Mouse (Mus musculus) inflammation-experienced regulatory T-cells, adult 6 months (primary cell): Measurements from ENCODE around the gene Tmem208. TPM values are rescaled to one million over a fixed set of nuclear protein-coding genes. Genes with fewer than 3 reads are reported as not detected.
"Not testable (repeated sequence)": the region's sequence is repeated elsewhere in the genome, so short reads cannot be mapped to it uniquely, and the experiment has no call there.

Experiments used
- ATAC-seq: one replicate; pipeline ENCODE4 v1.8.0; 2017
- polyA plus RNA-seq, 3 experiments: library from polyadenylated mRNA; unstranded; fragments of 100-300 nt; shearing (Covaris generic); gene quantifications; one replicate each; pipeline ENCODE4 v1.2.1; 2017

Gene Tmem208
- 100 to 1,000 TPM; 136 to 151 (median 144) TPM for polyA plus RNA-seq

DNA sequence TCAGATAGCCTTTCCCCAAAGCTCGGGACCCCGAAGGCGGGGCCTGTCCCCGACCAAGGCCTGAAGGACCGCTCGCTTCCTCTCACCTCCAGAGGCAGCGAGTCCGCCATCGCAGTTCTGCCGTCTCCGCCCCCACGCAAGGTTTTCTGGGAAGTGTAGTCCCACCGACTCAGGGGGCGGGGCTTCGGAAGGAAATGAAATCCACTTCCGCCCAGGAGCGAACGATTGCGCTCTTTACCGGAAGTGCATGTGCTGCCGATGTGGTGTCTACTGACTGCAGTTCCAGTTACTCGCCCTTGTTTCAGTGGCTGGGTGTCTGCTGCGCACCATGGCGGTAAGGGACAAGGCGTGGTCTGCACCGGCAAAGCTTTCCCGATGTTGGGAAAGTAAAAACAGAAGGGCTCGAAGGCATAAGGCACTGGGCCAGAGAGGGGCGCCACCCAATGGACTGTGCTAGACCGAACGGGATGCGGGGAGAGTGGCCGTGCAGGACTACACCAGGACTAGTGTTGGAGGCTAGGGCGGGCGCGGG lies at the start of gene Tmem208, which contains the start of gene Lrrc29:
TSS of gene Tmem208 (plus strand) at position 214 of the 532 bp plus-strand sequence.
TSS of gene Lrrc29 (minus strand) at position 138 of the 532 bp plus-strand sequence.
- ATAC-seq = peak; percentile 97

GRCm38 (mm10) chr8:105278911-105279334 lies 47.2 kb upstream of the Tmem208 start:
- peak; percentile 61 for ATAC-seq

- no peak for ATAC-seq
These were observed 45.6 kb upstream of the Tmem208 start for GRCm38 (mm10) chr8:105280567-105280966.

DNA sequence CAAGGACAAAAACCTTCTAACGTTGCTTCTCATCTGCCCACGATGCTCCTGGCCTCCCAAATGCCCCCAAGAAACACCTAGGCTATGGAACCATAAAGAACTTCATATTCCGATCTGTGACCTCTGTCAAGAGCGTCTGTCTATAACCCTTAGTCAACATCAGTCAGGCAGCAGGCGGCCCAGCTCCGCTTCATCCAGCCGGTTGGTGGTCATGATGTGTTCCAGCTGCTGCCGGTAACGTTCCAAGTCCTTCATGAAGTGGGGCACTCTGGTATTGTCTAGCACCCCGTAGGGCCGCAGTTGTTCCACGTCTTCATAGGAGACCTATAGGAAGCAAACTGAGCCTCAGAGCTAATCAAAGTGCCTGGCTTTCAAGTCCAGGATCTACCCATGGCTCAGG lies 44.3 kb upstream of the Tmem208 start:
- no peak for ATAC-seq

GRCm38 (mm10) chr8:105282239-105282638 lies 43.9 kb upstream of the Tmem208 start:
- ATAC-seq = no peak

DNA sequence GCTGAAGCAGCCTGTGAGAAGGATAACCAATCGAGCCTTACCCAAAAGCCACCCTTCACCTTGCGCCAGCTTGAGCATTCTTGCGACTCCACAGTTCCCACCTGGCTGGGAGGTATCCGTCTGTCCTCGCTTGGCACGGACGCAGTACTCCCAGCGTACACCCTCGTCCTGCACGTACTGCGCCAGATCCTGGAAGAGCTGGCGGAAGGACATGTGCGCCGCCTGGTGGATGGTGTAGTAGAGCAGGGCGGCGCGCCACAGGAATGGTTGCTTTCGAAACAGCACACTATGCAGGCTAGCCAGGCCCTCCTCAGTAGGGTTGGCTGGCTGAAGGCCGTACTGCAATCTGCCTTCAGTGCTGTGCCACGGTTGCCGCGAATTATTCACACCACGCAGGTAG lies 43.1 kb upstream of the Tmem208 start:
- ATAC-seq = peak; percentile 63

GRCm38 (mm10) chr8:105285514-105285913 lies 40.6 kb upstream of the Tmem208 start:
- no peak for ATAC-seq

- no peak for ATAC-seq
These were observed 39.2 kb upstream of the Tmem208 start for GRCm38 (mm10) chr8:105286907-105287306.

DNA sequence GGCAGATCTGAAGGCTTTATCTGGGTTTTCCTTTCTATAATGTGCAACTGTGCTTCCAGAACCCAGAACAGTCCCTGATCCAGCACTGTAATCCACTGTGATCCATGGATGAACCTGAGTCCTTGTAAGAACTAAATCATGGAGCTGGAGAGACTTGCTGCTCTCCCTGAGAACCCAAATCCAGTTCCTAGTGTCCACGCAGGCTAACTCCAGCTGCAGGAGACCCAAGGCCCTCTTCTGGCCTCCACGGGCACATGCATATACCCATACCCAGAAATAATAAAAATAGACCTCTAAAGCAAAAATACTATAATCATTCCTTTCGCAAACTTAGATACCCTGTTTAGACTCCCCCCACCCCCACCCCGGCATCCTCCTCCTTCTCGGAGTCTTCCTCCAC lies 37.9 kb upstream of the Tmem208 start:
- ATAC-seq = no peak

DNA sequence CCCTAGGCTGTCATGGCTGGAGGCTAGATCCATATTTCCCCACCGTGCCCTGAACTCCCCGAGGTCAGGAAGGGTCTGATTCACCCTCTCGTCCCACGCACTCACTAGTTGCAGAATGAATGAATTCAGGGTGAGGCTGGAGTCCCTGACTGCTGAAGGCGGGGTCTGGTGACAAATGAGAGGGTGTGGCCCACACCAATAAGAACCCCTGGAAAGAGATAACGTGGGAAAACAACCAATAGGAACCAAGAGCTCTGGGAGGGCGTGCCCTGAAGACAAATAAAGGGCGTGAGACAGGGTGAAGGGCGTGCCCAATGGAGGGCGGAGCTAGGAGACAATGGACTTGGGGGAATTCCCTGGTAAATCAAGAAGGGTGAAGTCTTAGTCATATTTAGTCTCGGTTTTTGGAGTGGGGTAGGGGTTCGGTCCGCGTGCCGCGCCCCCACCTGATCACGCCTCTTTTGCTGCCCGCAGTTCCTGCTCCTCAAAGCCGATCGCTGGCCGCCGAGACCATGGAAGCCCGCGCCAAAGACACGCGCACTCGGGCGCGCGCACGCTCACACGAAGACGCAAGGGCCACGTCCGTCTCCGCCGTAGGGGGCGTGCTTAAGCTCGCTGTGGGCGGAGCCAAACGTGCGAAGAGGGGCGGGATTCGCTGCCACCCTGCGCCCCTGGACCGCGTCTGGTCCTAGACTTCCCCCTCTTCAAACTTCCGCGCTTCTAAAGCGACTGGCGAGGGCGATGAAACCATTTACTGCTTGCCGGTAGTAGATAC lies 37.0 kb upstream of the Tmem208 start:
- peak; percentile 91 for ATAC-seq

GRCm38 (mm10) chr8:105289805-105290460 lies 36.2 kb upstream of the Tmem208 start, which contains the start of gene 4931428F04Rik:
Gene 4931428F04Rik (minus strand): TSS chr8:105289864.
- ATAC-seq = no peak

DNA sequence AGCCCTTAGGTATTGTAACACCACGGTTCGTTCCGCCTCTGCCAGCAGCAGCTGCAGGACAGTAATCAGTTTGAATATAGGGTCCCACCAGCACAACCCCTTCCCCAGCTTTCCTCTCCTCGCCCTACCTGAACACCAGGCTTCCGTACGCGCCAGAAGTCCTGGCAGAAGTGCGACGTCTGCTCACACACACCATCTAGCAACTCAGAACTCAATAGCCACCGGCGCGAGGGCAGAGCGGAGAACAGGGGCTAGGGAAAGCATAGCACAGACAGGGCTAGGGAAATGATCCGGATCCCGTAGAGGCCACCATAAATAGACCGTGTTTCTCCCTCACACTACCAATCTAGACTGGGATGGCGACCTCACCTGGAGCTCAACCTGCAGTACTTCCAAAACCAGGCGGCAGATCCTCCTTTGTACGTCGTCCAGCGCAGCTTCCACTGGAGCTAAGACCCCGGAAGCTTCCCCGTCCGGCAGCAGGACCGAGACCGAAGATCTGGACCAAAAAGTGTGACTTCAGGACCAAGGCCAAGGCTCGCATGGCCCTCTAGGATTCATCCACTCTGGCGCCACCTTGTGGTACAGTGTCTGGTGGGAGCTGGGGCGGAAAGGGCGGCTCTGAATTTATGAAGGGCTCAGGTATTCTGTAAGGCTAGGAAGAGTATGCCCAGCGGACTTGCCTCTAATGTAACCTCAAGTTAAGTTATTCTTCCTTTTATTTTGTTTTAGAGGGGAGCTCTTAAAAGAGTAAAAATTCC lies 35.4 kb upstream of the Tmem208 start:
- peak; percentile 22 for ATAC-seq

GRCm38 (mm10) chr8:105291364-105291763 lies 34.8 kb upstream of the Tmem208 start:
- ATAC-seq = not testable (repeated sequence)

DNA sequence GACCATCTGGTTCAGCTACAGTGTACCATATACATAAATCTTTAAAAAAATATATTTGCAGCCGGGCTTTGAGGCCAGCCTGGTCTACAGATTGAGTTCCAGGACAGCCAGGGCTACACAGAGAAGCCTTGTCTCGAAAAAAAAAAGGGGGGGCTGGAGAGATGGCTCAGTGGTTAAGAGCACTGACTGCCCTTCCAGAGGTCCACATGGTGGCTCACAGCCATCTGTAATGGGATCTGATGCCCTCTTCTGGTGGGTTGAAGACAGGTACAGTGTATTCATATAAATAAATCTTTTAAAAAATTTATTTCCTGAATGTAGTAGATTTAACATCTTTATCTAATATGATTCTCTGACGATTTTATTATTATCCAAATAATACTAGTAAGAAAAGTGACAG lies 34.4 kb upstream of the Tmem208 start:
- ATAC-seq = not testable (repeated sequence)

- ATAC-seq = no peak
These were observed 33.7 kb upstream of the Tmem208 start for GRCm38 (mm10) chr8:105292471-105292870.

GRCm38 (mm10) chr8:105293405-105293804 lies 32.7 kb upstream of the Tmem208 start:
- no peak for ATAC-seq

DNA sequence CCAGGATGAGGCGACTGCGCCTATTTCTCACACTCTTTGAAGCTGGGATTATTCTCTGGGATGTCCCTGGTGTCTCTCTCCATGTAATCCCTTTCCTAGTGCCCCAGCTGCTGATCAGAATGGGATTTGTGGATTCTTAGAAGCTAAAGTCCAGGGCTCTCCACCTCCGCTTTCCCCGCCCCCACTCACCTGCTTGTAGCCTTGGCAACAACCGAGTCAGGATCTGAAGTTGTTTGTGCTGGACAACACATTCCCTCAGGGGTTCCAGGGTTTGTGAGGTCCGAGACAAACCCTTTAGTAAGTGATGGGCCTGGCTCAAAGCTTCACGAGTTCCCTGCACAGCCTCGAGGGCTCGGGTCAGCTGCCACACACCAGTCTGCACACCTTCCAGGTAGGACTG lies 31.4 kb upstream of the Tmem208 start:
- no peak for ATAC-seq

- ATAC-seq = no peak
These were observed 30.9 kb upstream of the Tmem208 start for GRCm38 (mm10) chr8:105295256-105295655.

- ATAC-seq = no peak
These were observed 30.1 kb upstream of the Tmem208 start, which contains the start of gene Exoc3l for GRCm38 (mm10) chr8:105295895-105296573. Gene Exoc3l (minus strand): TSS chr8:105296101.

DNA sequence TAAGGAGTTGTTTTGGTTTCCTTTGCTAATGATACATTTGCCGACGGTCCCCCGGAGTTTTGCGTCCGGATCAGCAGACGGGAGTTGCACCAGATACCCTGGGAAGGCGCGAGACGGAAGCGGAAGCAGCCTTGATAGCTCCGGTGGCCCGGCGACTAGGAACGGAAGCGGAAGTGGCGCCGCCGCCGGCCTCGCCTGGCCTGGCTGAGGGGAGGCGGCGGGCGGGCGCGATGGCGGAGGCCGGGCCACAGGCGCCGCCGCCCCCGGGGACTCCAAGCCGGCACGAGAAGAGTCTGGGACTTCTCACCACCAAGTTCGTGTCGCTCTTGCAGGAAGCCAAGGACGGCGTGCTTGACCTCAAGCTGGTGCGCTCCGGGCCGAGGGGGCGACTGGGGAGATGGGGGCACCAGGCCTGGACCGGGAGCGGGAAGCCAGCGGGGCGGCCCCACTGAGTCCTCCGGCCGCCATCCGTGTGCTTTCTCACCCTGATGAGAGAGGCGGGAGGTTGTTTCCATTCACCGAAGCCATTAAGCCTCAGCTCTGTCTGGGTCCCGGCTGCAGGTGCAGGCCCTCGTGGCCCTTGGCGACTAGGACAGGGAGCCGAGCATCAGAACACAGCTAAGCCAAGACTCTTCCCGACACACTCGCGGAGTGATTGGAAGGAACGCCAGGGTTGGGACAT lies 28.5 kb upstream of the Tmem208 start, which contains the start of gene E2f4:
TSS of gene E2f4 (plus strand) at position 153 of the 682 bp plus-strand sequence.
- ATAC-seq = peak; percentile 99
